Mouse (Mus musculus): ENCODE measurements around the gene Mmaa.

Gene Mmaa

GRCm38 (mm10) chr8:79222106-79222751, 72.5 kb downstream of the Mmaa start:
- DNase-seq (ENCODE audit: low spot score): no peak
